Comparison of ENCODE assay signal across 7 mouse cellular contexts in the genomic region with DNA sequence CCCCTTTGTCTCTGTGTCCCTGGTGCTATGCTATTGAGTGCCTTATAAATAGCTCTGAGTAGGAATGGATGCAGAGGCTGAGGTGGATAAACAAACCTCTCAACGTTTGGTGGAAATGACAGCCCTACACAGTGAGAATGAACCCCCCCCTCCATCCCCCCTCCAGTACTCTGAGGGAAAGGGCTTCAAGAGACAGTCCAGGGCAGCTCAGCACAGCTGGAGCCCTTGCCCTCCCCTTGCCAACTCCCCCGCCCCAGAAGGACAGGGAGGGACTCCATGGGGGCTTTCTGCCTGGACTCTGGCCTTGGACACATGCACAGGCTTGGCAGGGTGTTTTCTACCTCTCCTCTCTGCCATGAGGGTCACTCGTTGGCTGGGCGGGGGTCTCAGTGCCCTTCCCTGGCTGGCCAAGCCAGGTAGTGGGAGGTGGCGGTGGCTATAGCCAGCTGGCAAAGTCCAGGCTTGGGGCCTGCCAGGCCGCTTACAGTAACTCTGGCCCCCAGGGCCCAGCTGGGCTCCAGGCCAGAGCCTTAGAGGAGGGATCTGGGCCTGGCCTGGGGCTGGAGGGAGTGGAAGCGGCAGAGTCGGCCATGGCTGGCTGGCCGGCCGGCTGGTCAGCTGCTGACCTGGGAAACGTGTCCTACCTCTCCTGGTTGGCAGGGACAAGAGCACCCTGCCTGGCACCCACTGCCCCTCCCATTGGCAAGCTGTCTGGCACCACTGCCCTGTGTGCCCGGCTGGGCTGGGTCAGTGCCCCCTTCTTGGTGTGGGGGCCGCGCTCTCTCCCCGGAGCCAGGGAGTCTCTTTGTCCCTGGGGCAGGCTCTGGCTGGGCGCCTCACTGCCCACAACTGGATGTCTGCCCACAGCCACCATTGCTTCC. TPM values are rescaled to one million over a fixed set of nuclear protein-coding genes. Genes with fewer than 3 reads are reported as not detected.
A peak's percentile ranks its signal among the peaks of the same experiment; 100 is the strongest.
DNase-seq lines count a peak whose midpoint lies in the region; ATAC-seq and TF ChIP-seq lines count a peak whose summit lies in the region.

No protein-coding gene starts in this region.

- peak overlapping the region; percentile 43 for H3K9ac ChIP-seq in hindbrain, embryonic 13.5 days
- H3K9ac ChIP-seq in limb, embryonic 13.5 days = peak overlapping the region; percentile 10
- no peak overlapping the region; the same call in 1 of the 2 replicates for H3K9ac ChIP-seq in neural tube, embryonic 15.5 days (replicated peaks)

- WGBS in hindbrain, embryonic 13.5 days = 65% methylated on average over 16 of the region's 16 CpGs
- 68% methylated on average over 16 of the region's 16 CpGs for WGBS in limb, embryonic 13.5 days
- WGBS in neural tube, embryonic 15.5 days = 53% methylated on average over 16 of the region's 16 CpGs

- H3K27me3 ChIP-seq in Patski = no peaks in the 10 kb centered on the region
- H3K27me3 ChIP-seq in hindbrain, embryonic 13.5 days = no peaks in the 10 kb centered on the region
- H3K27me3 ChIP-seq in limb, embryonic 13.5 days = no peaks in the 10 kb centered on the region
- no peaks in the 10 kb centered on the region for H3K27me3 ChIP-seq in neural tube, embryonic 15.5 days (replicated peaks)

- H3K4me2 ChIP-seq in hindbrain, embryonic 13.5 days = no peak overlapping the region
- no peak overlapping the region for H3K4me2 ChIP-seq in limb, embryonic 13.5 days (replicated peaks)
- peak overlapping the region; percentile 27 for H3K4me2 ChIP-seq in neural tube, embryonic 15.5 days

- intact Hi-C loops in gastrocnemius, adult 2 months (cut with DNase I) = no loop called here

- no peaks in the 10 kb centered on the region for H3K9me3 ChIP-seq in hindbrain, embryonic 13.5 days
- H3K9me3 ChIP-seq in limb, embryonic 13.5 days = no peaks in the 10 kb centered on the region
- no peaks in the 10 kb centered on the region for H3K9me3 ChIP-seq in neural tube, embryonic 15.5 days (replicated peaks)

- peaks cover 74% of the 10 kb centered on the region for H3K4me1 ChIP-seq in hindbrain, embryonic 13.5 days (replicated peaks)
- peaks cover 84% of the 10 kb centered on the region for H3K4me1 ChIP-seq in limb, embryonic 13.5 days
- H3K4me1 ChIP-seq in neural tube, embryonic 15.5 days = peaks cover 72% of the 10 kb centered on the region

- in situ Hi-C loops in Patski (cut with MboI; ENCODE audit: low pct_unique_long_range_greater_than_20kb) = no loop called here

- peak overlapping the region; percentile 89 for H3K27ac ChIP-seq in gastrocnemius, adult 2 months
- peak overlapping the region; percentile 81 for H3K27ac ChIP-seq in hindbrain, embryonic 13.5 days
- peak overlapping the region; percentile 63 for H3K27ac ChIP-seq in limb, embryonic 13.5 days
- H3K27ac ChIP-seq in neural tube, embryonic 15.5 days (replicated peaks) = peak overlapping the region; percentile 80

- ATAC-seq in Patski = peak; percentile 72
- 0 out of 2 replicates have a peak, but pooled peaks have one; percentile 26 for ATAC-seq in hindbrain, embryonic 13.5 days (ENCODE audit: low FRiP score)
- peak; percentile 20; the same call in 1 of the 2 replicates for ATAC-seq in limb, embryonic 13.5 days (ENCODE audit: low FRiP score, low read depth)
- peak; percentile 71 for ATAC-seq in neural tube, embryonic 15.5 days (ENCODE audit: low FRiP score)
- no peak for ATAC-seq in erythroid progenitor cell, adult 5-6 weeks (replicated peaks; ENCODE audit: low FRiP score, poor library complexity, severe bottlenecking)

- peak overlapping the region; percentile 61 for H3K4me3 ChIP-seq in gastrocnemius, adult 2 months
- no peak overlapping the region for H3K4me3 ChIP-seq in hindbrain, embryonic 13.5 days
- no peak overlapping the region for H3K4me3 ChIP-seq in limb, embryonic 13.5 days
- H3K4me3 ChIP-seq in neural tube, embryonic 15.5 days (replicated peaks) = no peak overlapping the region

- TF ChIP-seq CTCF in Patski (IDR thresholded peaks at IDR 0.05) = no peak
- no peak for TF ChIP-seq CTCF in gastrocnemius, adult 2 months (IDR thresholded peaks at IDR 0.05)

- peaks cover 15% of the 10 kb centered on the region for H3K36me3 ChIP-seq in hindbrain, embryonic 13.5 days
- H3K36me3 ChIP-seq in limb, embryonic 13.5 days = peaks cover 59% of the 10 kb centered on the region
- H3K36me3 ChIP-seq in neural tube, embryonic 15.5 days = 0 out of 2 replicates have a peak, but pooled peaks cover 4% of the 10 kb centered on the region

- DNase-seq in Patski (ENCODE audit: low read depth, low spot score) = no peak
- DNase-seq in cerebellum, adult 11 months = peak; percentile 79
- peak; percentile 98 for DNase-seq in gastrocnemius, adult 2 months

- POLR2A ChIA-PET in Patski (lab: Charles Lee) = interaction anchor here (0.7 to 1.5 kb wide), 5 partner anchors 7 to 19 kb away, joined by 3 to 8 read pairs (median 5); no protein-coding TSS in a partner anchor

- CTCF ChIA-PET in Patski (lab: Charles Lee) = interaction anchor here (1.6 kb wide), 1 partner anchor 8 kb away, joined by 3 read pairs; no protein-coding TSS in a partner anchor

RNA-seq across cellular contexts. Expression of a gene that starts 23.6 kb away (rescaled TPM):
- 31.2 TPM for polyA plus RNA-seq in Patski (2021)
- total RNA-seq in gastrocnemius, adult 2 months (2021) = 10 to 100 TPM; 10.2 to 12.4 TPM
- 17.1 and 20.3 TPM in 2 replicates for polyA plus RNA-seq in hindbrain, embryonic 13.5 days (2015; fragmentation: Nextera tagmentation; extraction: Ambion mirVana)
- polyA plus RNA-seq in limb, embryonic 13.5 days (2015; fragmentation: Nextera tagmentation; extraction: Ambion mirVana) = 46.5 and 49.8 TPM in 2 replicates
- 17.3 and 19.9 TPM in 2 replicates for polyA plus RNA-seq in neural tube, embryonic 15.5 days (2015; fragmentation: Nextera tagmentation; extraction: Ambion mirVana)
- total RNA-seq in erythroid progenitor cell, adult 5-6 weeks (2015; ENCODE audit: low replicate concordance) = 4.3 and 18.4 TPM in 2 replicates
- total RNA-seq in erythroid progenitor cell, adult 5-6 weeks (2017; ENCODE audit: low replicate concordance) = 0.51 and 1.4 TPM in 2 replicates

RNA-seq across cellular contexts. Expression of a gene that starts 31.6 kb away (rescaled TPM):
- 0.19 TPM for polyA plus RNA-seq in Patski (2021)
- total RNA-seq in gastrocnemius, adult 2 months (2021) = not detected
- polyA plus RNA-seq in hindbrain, embryonic 13.5 days (2015; fragmentation: Nextera tagmentation; extraction: Ambion mirVana) = 1.5 and 1.6 TPM in 2 replicates
- 0.41 and 0.78 TPM in 2 replicates for polyA plus RNA-seq in limb, embryonic 13.5 days (2015; fragmentation: Nextera tagmentation; extraction: Ambion mirVana)
- 2.2 and 3.0 TPM in 2 replicates for polyA plus RNA-seq in neural tube, embryonic 15.5 days (2015; fragmentation: Nextera tagmentation; extraction: Ambion mirVana)
- not detected in 2 replicates for total RNA-seq in erythroid progenitor cell, adult 5-6 weeks (2015; ENCODE audit: low replicate concordance)
- not detected in 2 replicates for total RNA-seq in erythroid progenitor cell, adult 5-6 weeks (2017; ENCODE audit: low replicate concordance)

RNA-seq across cellular contexts. Expression of a gene that starts 43.7 kb away (rescaled TPM):
- 9.0 TPM for polyA plus RNA-seq in Patski (2021)
- under 1 TPM in 1 of 2 experiments, not detected in 1; 0.11 TPM for total RNA-seq in gastrocnemius, adult 2 months (2021)
- 5.9 and 6.0 TPM in 2 replicates for polyA plus RNA-seq in hindbrain, embryonic 13.5 days (2015; fragmentation: Nextera tagmentation; extraction: Ambion mirVana)
- 31.4 and 32.3 TPM in 2 replicates for polyA plus RNA-seq in limb, embryonic 13.5 days (2015; fragmentation: Nextera tagmentation; extraction: Ambion mirVana)
- polyA plus RNA-seq in neural tube, embryonic 15.5 days (2015; fragmentation: Nextera tagmentation; extraction: Ambion mirVana) = 3.8 and 12.0 TPM in 2 replicates
- total RNA-seq in erythroid progenitor cell, adult 5-6 weeks (2015; ENCODE audit: low replicate concordance) = 72.4 and 84.3 TPM in 2 replicates
- 96.1 and 116 TPM in 2 replicates for total RNA-seq in erythroid progenitor cell, adult 5-6 weeks (2017; ENCODE audit: low replicate concordance)
